Mouse (Mus musculus): ENCODE measurements around the gene Ap1g2. TPM values are rescaled to one million over a fixed set of nuclear protein-coding genes. Genes with fewer than 3 reads are reported as not detected.

Ap1g2 gene
- polyA plus RNA-seq, 1 experiment, result 6.5 TPM

- Histone ChIP-seq H3ac (ENCODE audit: control insufficient read depth, insufficient read length) (no peak overlapping the region), H3K79me2 (ENCODE audit: control insufficient read depth, insufficient read depth) (no peaks in the 10 kb centered on the region), H3K4me3 (no peak overlapping the region), H3K4me2 (ENCODE audit: low read depth) (no peak overlapping the region), H3K27me3 (ENCODE audit: control insufficient read depth, insufficient read depth, insufficient read length) (peaks cover 53% of the 10 kb centered on the region), H3K36me3 (ENCODE audit: control insufficient read depth, insufficient read depth) (no peaks in the 10 kb centered on the region)
- TF ChIP-seq TCF12 (IDR thresholded peaks at IDR 0.05; ENCODE audit: insufficient read depth, poor library complexity, severe bottlenecking) (no peak), USF1 (IDR thresholded peaks at IDR 0.05; ENCODE audit: low read depth) (no peak), MYOD1 (IDR thresholded peaks at IDR 0.05; ENCODE audit: control insufficient read depth in 1 of 3, insufficient read length in 2 of 3, low read depth in 2 of 3) (no peak)
These were observed 29.3 kb upstream of the Ap1g2 start for GRCm38 (mm10) chr14:55135676-55136075.

- H3ac ChIP-seq (ENCODE audit: control insufficient read depth, insufficient read length), result no peak overlapping the region
- TF ChIP-seq POLR2A (IDR thresholded peaks at IDR 0.05; ENCODE audit: insufficient read length, low read depth) (no peak), MAX (IDR thresholded peaks at IDR 0.05; ENCODE audit: low read depth) (no peak), TCF12 (IDR thresholded peaks at IDR 0.05; ENCODE audit: insufficient read depth, poor library complexity, severe bottlenecking) (no peak), TCF3 (IDR thresholded peaks at IDR 0.05; ENCODE audit: insufficient read length, low read depth) (no peak), MYOD1 (IDR thresholded peaks at IDR 0.05; ENCODE audit: control insufficient read depth in 1 of 3, insufficient read length in 2 of 3, low read depth in 2 of 3) (no peak), E2F4 (IDR thresholded peaks at IDR 0.05; ENCODE audit: insufficient read depth) (no peak), POLR2AphosphoS2 (IDR thresholded peaks at IDR 0.05; ENCODE audit: insufficient read length, low read depth) (no peak), USF1 (IDR thresholded peaks at IDR 0.05; ENCODE audit: low read depth) (no peak), MYOG (IDR thresholded peaks at IDR 0.05; ENCODE audit: control insufficient read depth in 1 of 3, insufficient read depth in 1 of 3, insufficient read length in 2 of 3, low read depth in 2 of 3) (no peak)
- no peaks in the 10 kb centered on the region for H3K79me2 ChIP-seq (ENCODE audit: control insufficient read depth, insufficient read depth)
- H3K36me3 ChIP-seq (ENCODE audit: control insufficient read depth, insufficient read depth), result no peaks in the 10 kb centered on the region
- H3K4me2 ChIP-seq (ENCODE audit: low read depth), result no peak overlapping the region
- no peak overlapping the region for H3K4me3 ChIP-seq
- H3K27me3 ChIP-seq (ENCODE audit: control insufficient read depth, insufficient read depth, insufficient read length), result peaks cover 35% of the 10 kb centered on the region
These were observed 20.1 kb upstream of the Ap1g2 start for GRCm38 (mm10) chr14:55126521-55126920.

- TF ChIP-seq TCF12 (IDR thresholded peaks at IDR 0.05; ENCODE audit: insufficient read depth, poor library complexity, severe bottlenecking), result no peak
- no peak for TF ChIP-seq SRF (IDR thresholded peaks at IDR 0.05; ENCODE audit: control insufficient read depth, insufficient read length, low read depth)
- no peak for TF ChIP-seq POLR2A (IDR thresholded peaks at IDR 0.05; ENCODE audit: insufficient read length, low read depth)
- TF ChIP-seq POLR2AphosphoS2 (IDR thresholded peaks at IDR 0.05; ENCODE audit: insufficient read length, low read depth), result no peak
- TF ChIP-seq MYOG (IDR thresholded peaks at IDR 0.05; ENCODE audit: control insufficient read depth in 1 of 3, insufficient read depth in 1 of 3, insufficient read length in 2 of 3, low read depth in 2 of 3), result no peak
- no peak for TF ChIP-seq MYOD1 (IDR thresholded peaks at IDR 0.05; ENCODE audit: control insufficient read depth in 1 of 3, insufficient read length in 2 of 3, low read depth in 2 of 3)
- no peak for TF ChIP-seq CEBPB (IDR thresholded peaks at IDR 0.05; ENCODE audit: insufficient read depth, poor library complexity, severe bottlenecking)
- no peak for TF ChIP-seq USF1 (IDR thresholded peaks at IDR 0.05; ENCODE audit: low read depth)
- H3ac ChIP-seq (ENCODE audit: control insufficient read depth, insufficient read length), result no peak overlapping the region
- H3K27me3 ChIP-seq (ENCODE audit: control insufficient read depth, insufficient read depth, insufficient read length), result peaks cover 35% of the 10 kb centered on the region
- no peaks in the 10 kb centered on the region for H3K36me3 ChIP-seq (ENCODE audit: control insufficient read depth, insufficient read depth)
- no peak overlapping the region for H3K4me2 ChIP-seq (ENCODE audit: low read depth)
- H3K79me2 ChIP-seq (ENCODE audit: control insufficient read depth, insufficient read depth), result no peaks in the 10 kb centered on the region
- H3K4me3 ChIP-seq, result no peak overlapping the region
These were observed 19.3 kb upstream of the Ap1g2 start for GRCm38 (mm10) chr14:55125711-55126110.

GRCm38 (mm10) chr14:55122359-55122758 lies 16.0 kb upstream of the Ap1g2 start:
- Histone ChIP-seq H3K27me3 (ENCODE audit: control insufficient read depth, insufficient read depth, insufficient read length) (peaks cover 9% of the 10 kb centered on the region), H3K36me3 (ENCODE audit: control insufficient read depth, insufficient read depth) (no peaks in the 10 kb centered on the region), H3K4me2 (ENCODE audit: low read depth) (no peak overlapping the region), H3ac (ENCODE audit: control insufficient read depth, insufficient read length) (no peak overlapping the region), H3K4me3 (no peak overlapping the region), H3K79me2 (ENCODE audit: control insufficient read depth, insufficient read depth) (no peaks in the 10 kb centered on the region)
- TF ChIP-seq MAX (IDR thresholded peaks at IDR 0.05; ENCODE audit: low read depth), result no peak
- TF ChIP-seq TCF3 (IDR thresholded peaks at IDR 0.05; ENCODE audit: insufficient read length, low read depth), result no peak
- no peak for TF ChIP-seq TCF12 (IDR thresholded peaks at IDR 0.05; ENCODE audit: insufficient read depth, poor library complexity, severe bottlenecking)
- TF ChIP-seq MYOG (IDR thresholded peaks at IDR 0.05; ENCODE audit: control insufficient read depth in 1 of 3, insufficient read depth in 1 of 3, insufficient read length in 2 of 3, low read depth in 2 of 3), result no peak
- no peak for TF ChIP-seq USF1 (IDR thresholded peaks at IDR 0.05; ENCODE audit: low read depth)
- TF ChIP-seq E2F4 (IDR thresholded peaks at IDR 0.05; ENCODE audit: insufficient read depth), result no peak
- no peak for TF ChIP-seq CEBPB (IDR thresholded peaks at IDR 0.05; ENCODE audit: insufficient read depth, poor library complexity, severe bottlenecking)

GRCm38 (mm10) chr14:55121947-55122346 lies 15.6 kb upstream of the Ap1g2 start:
- H3K4me3 ChIP-seq, result no peak overlapping the region
- H3ac ChIP-seq (ENCODE audit: control insufficient read depth, insufficient read length), result no peak overlapping the region
- no peak for TF ChIP-seq TCF12 (IDR thresholded peaks at IDR 0.05; ENCODE audit: insufficient read depth, poor library complexity, severe bottlenecking)
- no peak for TF ChIP-seq MYOD1 (IDR thresholded peaks at IDR 0.05; ENCODE audit: control insufficient read depth in 1 of 3, insufficient read length in 2 of 3, low read depth in 2 of 3)
- no peak for TF ChIP-seq SRF (IDR thresholded peaks at IDR 0.05; ENCODE audit: control insufficient read depth, insufficient read length, low read depth)
- TF ChIP-seq MYOG (IDR thresholded peaks at IDR 0.05; ENCODE audit: control insufficient read depth in 1 of 3, insufficient read depth in 1 of 3, insufficient read length in 2 of 3, low read depth in 2 of 3), result no peak
- TF ChIP-seq USF1 (IDR thresholded peaks at IDR 0.05; ENCODE audit: low read depth), result no peak
- TF ChIP-seq CEBPB (IDR thresholded peaks at IDR 0.05; ENCODE audit: insufficient read depth, poor library complexity, severe bottlenecking), result no peak
- TF ChIP-seq TCF3 (IDR thresholded peaks at IDR 0.05; ENCODE audit: insufficient read length, low read depth), result no peak
- TF ChIP-seq MAX (IDR thresholded peaks at IDR 0.05; ENCODE audit: low read depth), result no peak
- no peak for TF ChIP-seq REST (IDR thresholded peaks at IDR 0.05; ENCODE audit: insufficient read depth, insufficient read length)
- TF ChIP-seq E2F4 (IDR thresholded peaks at IDR 0.05; ENCODE audit: insufficient read depth), result no peak
- no peak for TF ChIP-seq POLR2AphosphoS2 (IDR thresholded peaks at IDR 0.05; ENCODE audit: insufficient read length, low read depth)
- TF ChIP-seq POLR2A (IDR thresholded peaks at IDR 0.05; ENCODE audit: insufficient read length, low read depth), result no peak
- H3K36me3 ChIP-seq (ENCODE audit: control insufficient read depth, insufficient read depth), result no peaks in the 10 kb centered on the region
- H3K4me2 ChIP-seq (ENCODE audit: low read depth), result no peak overlapping the region
- peaks cover 9% of the 10 kb centered on the region for H3K27me3 ChIP-seq (ENCODE audit: control insufficient read depth, insufficient read depth, insufficient read length)
- no peaks in the 10 kb centered on the region for H3K79me2 ChIP-seq (ENCODE audit: control insufficient read depth, insufficient read depth)
